ENCODE assay signal across 22 mouse cellular contexts in genomic region chr13:37493331-37493730, GRCm38 (mm10).
DNase-seq lines count a peak whose midpoint lies in the region; ATAC-seq lines count a peak whose summit lies in the region.
"Had no signal": no experiment of that assay in that cellular context is flagged by ENCODE, and none has a peak within 500 bp of the region (broad histone marks: within the 10 kb centered on the region; RNA-seq: fewer than 3 reads in every experiment).

No protein-coding gene starts in this region.

- peak overlapping the region; percentile 86; the same call in 1 of the 2 replicates for H3K27ac ChIP-seq in limb, embryonic 12.5 days
- H3K27ac ChIP-seq in limb, embryonic 10.5 days: no peak overlapping the region
- H3K27ac ChIP-seq in lung, embryonic 16.5 days (ENCODE audit: low read length): peak overlapping the region; percentile 83
- no peak overlapping the region for H3K27ac ChIP-seq in midbrain, embryonic 11.5 days (ENCODE audit: low read depth, low read length)
- H3K27ac ChIP-seq in midbrain, embryonic 14.5 days (replicated peaks; ENCODE audit: low read depth, low read length): no peak overlapping the region
- H3K27ac ChIP-seq: forebrain, embryonic 10.5 days; forebrain, embryonic 12.5 days had no signal

- H3K4me2 ChIP-seq in limb, embryonic 12.5 days: no peak overlapping the region
- no peak overlapping the region for H3K4me2 ChIP-seq in lung, embryonic 16.5 days (ENCODE audit: low read depth, low read length)
- no peak overlapping the region for H3K4me2 ChIP-seq in midbrain, embryonic 11.5 days
- no peak overlapping the region for H3K4me2 ChIP-seq in midbrain, embryonic 14.5 days (ENCODE audit: low read length)
- H3K4me2 ChIP-seq: embryonic facial prominence, embryonic 13.5 days; embryonic facial prominence, embryonic 15.5 days; forebrain, embryonic 12.5 days had no signal

- H3K9ac ChIP-seq in limb, embryonic 12.5 days (replicated peaks): no peak overlapping the region
- H3K9ac ChIP-seq in lung, embryonic 16.5 days (ENCODE audit: low read length): no peak overlapping the region
- H3K9ac ChIP-seq in midbrain, embryonic 11.5 days (ENCODE audit: low read length): no peak overlapping the region
- no peak overlapping the region for H3K9ac ChIP-seq in midbrain, embryonic 14.5 days (replicated peaks; ENCODE audit: low read length)
- H3K9ac ChIP-seq: embryonic facial prominence, embryonic 13.5 days; embryonic facial prominence, embryonic 15.5 days; forebrain, embryonic 12.5 days had no signal

- peaks cover 19% of the 10 kb centered on the region for H3K4me1 ChIP-seq in limb, embryonic 12.5 days (replicated peaks)
- peaks cover 21% of the 10 kb centered on the region for H3K4me1 ChIP-seq in limb, embryonic 10.5 days
- peaks cover 13% of the 10 kb centered on the region; the same call in 1 of the 2 replicates for H3K4me1 ChIP-seq in lung, embryonic 16.5 days (replicated peaks; ENCODE audit: control insufficient read depth, insufficient read depth, low read length)
- no peaks in the 10 kb centered on the region for H3K4me1 ChIP-seq in midbrain, embryonic 11.5 days (ENCODE audit: control insufficient read depth, insufficient read depth, low read length)
- H3K4me1 ChIP-seq in midbrain, embryonic 14.5 days (ENCODE audit: control insufficient read depth, insufficient read depth, low read length): no peaks in the 10 kb centered on the region
- H3K4me1 ChIP-seq: forebrain, embryonic 12.5 days had no signal

- H3K4me3 ChIP-seq in limb, embryonic 12.5 days (replicated peaks): no peak overlapping the region
- H3K4me3 ChIP-seq in limb, embryonic 10.5 days: no peak overlapping the region
- H3K4me3 ChIP-seq in lung, embryonic 16.5 days (ENCODE audit: low read length): no peak overlapping the region
- H3K4me3 ChIP-seq in midbrain, embryonic 11.5 days (ENCODE audit: low read depth, low read length): no peak overlapping the region
- no peak overlapping the region for H3K4me3 ChIP-seq in midbrain, embryonic 14.5 days (replicated peaks; ENCODE audit: low read depth, low read length)
- H3K4me3 ChIP-seq: embryonic facial prominence, embryonic 13.5 days; embryonic facial prominence, embryonic 15.5 days; erythroblast, embryonic 14.5 days; forebrain, embryonic 10.5 days; forebrain, embryonic 12.5 days had no signal

- no peaks in the 10 kb centered on the region for H3K9me3 ChIP-seq in limb, embryonic 12.5 days
- H3K9me3 ChIP-seq in limb, embryonic 10.5 days (replicated peaks): no peaks in the 10 kb centered on the region
- no peaks in the 10 kb centered on the region for H3K9me3 ChIP-seq in lung, embryonic 16.5 days (ENCODE audit: control insufficient read depth, low read length)
- no peaks in the 10 kb centered on the region for H3K9me3 ChIP-seq in midbrain, embryonic 11.5 days (ENCODE audit: control insufficient read depth, low read length)
- H3K9me3 ChIP-seq in midbrain, embryonic 14.5 days (ENCODE audit: control insufficient read depth, low read length): no peaks in the 10 kb centered on the region
- H3K9me3 ChIP-seq: embryonic facial prominence, embryonic 13.5 days; embryonic facial prominence, embryonic 15.5 days; forebrain, embryonic 10.5 days; forebrain, embryonic 12.5 days had no signal

- no peak for ATAC-seq in limb, embryonic 12.5 days (ENCODE audit: insufficient number of reproducible peaks, insufficient read depth, low FRiP score, low TSS enrichment, low read depth)
- peak; percentile 17; the same call in 1 of the 2 replicates for ATAC-seq in lung, embryonic 16.5 days (ENCODE audit: low read depth)
- no peak for ATAC-seq in midbrain, embryonic 11.5 days (ENCODE audit: low FRiP score)
- no peak for ATAC-seq in midbrain, embryonic 14.5 days (ENCODE audit: low FRiP score, low TSS enrichment)
- ATAC-seq: forebrain, embryonic 14.5 days had no signal

- no peak for DNase-seq in limb, embryonic 10.5 days (ENCODE audit: low spot score)
- DNase-seq in lung, postnatal 10 days: no peak
- DNase-seq in midbrain, embryonic 11.5 days (ENCODE audit: low spot score, missing footprints): peak; percentile 35
- DNase-seq in midbrain, embryonic 14.5 days: no peak
- DNase-seq: adrenal gland, adult 2 months; adrenal gland, postnatal 10 days; adrenal gland, postnatal 25 days; cerebellum, adult 11 months; cerebellum, adult 18-20 months; cerebellum, adult 8-10 months; cerebellum, adult 9-11 months; cerebellum, postnatal 14 days; cerebellum, postnatal 36 days; embryo, embryonic 11 days had no signal

- H3K36me3 ChIP-seq in limb, embryonic 12.5 days: no peaks in the 10 kb centered on the region
- no peaks in the 10 kb centered on the region for H3K36me3 ChIP-seq in limb, embryonic 10.5 days
- no peaks in the 10 kb centered on the region for H3K36me3 ChIP-seq in lung, embryonic 16.5 days (ENCODE audit: control insufficient read depth, insufficient read depth, low read length)
- no peaks in the 10 kb centered on the region for H3K36me3 ChIP-seq in midbrain, embryonic 11.5 days (ENCODE audit: control insufficient read depth, insufficient read depth, low read length)
- no peaks in the 10 kb centered on the region for H3K36me3 ChIP-seq in midbrain, embryonic 14.5 days (ENCODE audit: control insufficient read depth, insufficient read depth, low read length)
- H3K36me3 ChIP-seq: embryonic facial prominence, embryonic 13.5 days; embryonic facial prominence, embryonic 15.5 days; forebrain, embryonic 10.5 days; forebrain, embryonic 12.5 days had no signal

- WGBS in limb, embryonic 12.5 days: 100% methylated on average over 1 of the region's 1 CpGs
- WGBS in limb, embryonic 10.5 days: 91% methylated on average over 1 of the region's 1 CpGs
- 74% methylated on average over 1 of the region's 1 CpGs for WGBS in lung, embryonic 16.5 days
- 97% methylated on average over 1 of the region's 1 CpGs for WGBS in midbrain, embryonic 11.5 days
- 93% methylated on average over 1 of the region's 1 CpGs for WGBS in midbrain, embryonic 14.5 days

- H3K27me3 ChIP-seq in limb, embryonic 12.5 days: no peaks in the 10 kb centered on the region
- no peaks in the 10 kb centered on the region for H3K27me3 ChIP-seq in limb, embryonic 10.5 days (ENCODE audit: low read depth, poor library complexity, severe bottlenecking)
- no peaks in the 10 kb centered on the region for H3K27me3 ChIP-seq in lung, embryonic 16.5 days (ENCODE audit: control insufficient read depth, insufficient read depth, low read depth, low read length)
- H3K27me3 ChIP-seq in midbrain, embryonic 11.5 days (ENCODE audit: control insufficient read depth, insufficient read depth, low read length): no peaks in the 10 kb centered on the region
- no peaks in the 10 kb centered on the region for H3K27me3 ChIP-seq in midbrain, embryonic 14.5 days (ENCODE audit: control insufficient read depth, insufficient read depth, low read length)
- H3K27me3 ChIP-seq: embryonic facial prominence, embryonic 13.5 days; embryonic facial prominence, embryonic 15.5 days; forebrain, embryonic 12.5 days had no signal

Comparison
In these comparisons a context has a peak if more than half of its experiments do, and no peak if none do; other contexts are left out.
1. H3K27ac ChIP-seq: peak in limb, embryonic 12.5 days (single experiment) and lung, embryonic 16.5 days (single experiment); none in limb, embryonic 10.5 days (single experiment), midbrain, embryonic 11.5 days (single experiment) and midbrain, embryonic 14.5 days (single experiment).